Mouse (Mus musculus): ENCODE measurements at regions not wholly inside any gene's neighbourhood (a gene's known extent, or its start where the extent isn't known, plus 50 kb on each side); places are given as distances from the start of the nearest gene placed in this dataset.

DNA sequence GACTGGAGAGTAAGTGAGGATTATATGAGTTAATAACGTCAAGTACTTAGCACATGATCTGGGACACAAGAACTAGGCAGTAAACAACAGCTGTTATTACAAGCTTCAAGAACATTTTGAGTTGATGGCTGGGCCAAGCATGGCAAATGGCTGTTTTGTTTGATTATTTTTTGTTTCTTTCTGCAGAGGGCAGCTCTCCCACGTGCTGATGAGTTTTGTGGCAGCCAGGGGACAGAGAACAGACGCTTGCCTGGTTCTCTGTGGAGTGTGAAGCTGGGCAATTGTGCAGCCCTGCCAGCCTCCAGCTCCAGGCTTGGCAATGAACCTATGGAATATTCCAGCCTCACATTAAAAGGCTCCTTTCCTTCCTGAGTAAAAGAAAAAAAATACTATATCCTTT lies 592.2 kb downstream of the Tox3 start:
- peak; percentile 50 to 61 for DNase-seq

DNA sequence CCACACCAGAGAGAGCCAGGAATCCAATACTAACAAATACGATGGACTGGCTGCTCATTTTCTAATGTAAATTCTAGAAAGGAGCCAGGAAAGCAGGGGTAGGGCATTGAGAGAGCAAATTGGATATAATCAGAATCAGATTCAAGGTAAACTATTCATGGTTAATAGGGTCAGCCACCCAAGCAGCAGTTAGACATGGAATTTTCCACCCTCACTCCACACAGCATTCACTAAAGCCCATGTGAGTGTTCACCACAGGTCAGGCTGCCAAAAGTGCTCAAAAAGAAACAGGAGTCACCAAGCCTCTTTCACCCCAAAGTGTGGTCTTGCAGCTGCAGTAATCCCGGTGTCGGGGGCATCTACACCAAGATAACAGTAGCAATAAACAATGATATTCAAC lies 596.9 kb downstream of the Tox3 start:
- DNase-seq, result no peak

DNA sequence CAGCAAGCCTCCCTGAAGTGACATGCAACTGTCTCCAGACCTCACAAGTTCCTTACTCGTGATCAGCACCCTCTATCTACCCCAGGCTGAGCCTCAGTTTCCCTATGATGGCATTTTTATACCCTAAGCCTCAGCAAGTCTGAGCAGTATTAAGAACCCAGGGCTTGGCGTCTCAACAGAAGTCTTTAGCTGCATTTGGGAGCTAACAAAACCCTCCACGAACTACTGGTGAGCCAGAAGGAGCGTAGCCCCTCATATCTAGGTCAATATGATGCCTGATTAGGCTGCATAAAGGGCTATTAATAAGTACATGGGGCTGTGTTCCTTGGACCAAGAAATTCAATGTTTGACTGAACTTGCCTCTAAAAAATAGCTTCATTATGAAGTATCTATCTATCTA lies 600.4 kb downstream of the Tox3 start:
- DNase-seq, result no peak

DNA sequence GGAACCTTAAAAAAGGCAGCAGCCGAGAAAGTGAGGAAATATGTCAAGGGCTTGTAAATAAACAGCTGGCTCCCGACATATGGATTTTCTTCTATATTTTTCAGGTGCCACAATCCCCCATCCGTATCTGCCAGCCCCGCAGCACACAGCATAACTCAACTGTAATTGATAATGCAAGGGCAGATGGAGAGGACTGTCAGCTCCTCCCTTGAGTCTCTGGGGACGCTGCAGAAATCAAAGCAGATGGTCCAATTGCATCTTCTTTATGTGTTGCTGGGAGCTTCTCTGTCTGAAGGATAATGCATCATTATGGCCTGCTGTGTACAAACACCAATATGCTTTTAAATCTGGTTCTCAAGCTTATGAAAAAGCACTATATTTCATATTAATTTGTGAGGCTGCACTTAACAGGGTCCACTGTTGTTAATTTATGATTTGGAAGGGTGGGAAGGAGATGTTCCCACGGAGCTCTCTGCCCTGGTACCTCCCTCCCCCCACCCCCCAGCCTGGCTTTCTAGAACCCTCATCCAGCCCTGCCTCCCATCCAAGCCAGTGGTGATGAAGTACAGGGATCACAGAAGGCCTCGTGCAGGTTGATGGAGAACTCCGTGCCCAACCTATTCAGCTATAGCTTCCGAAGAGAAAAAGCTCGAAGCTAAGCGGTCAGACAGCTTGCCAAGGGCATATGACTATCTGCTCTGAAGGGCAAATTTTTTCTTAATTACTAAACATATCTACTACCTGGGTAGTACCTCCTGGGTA lies 603.7 kb downstream of the Tox3 start:
- DNase-seq, result peak in 1 of 2 experiments; percentile 11

DNA sequence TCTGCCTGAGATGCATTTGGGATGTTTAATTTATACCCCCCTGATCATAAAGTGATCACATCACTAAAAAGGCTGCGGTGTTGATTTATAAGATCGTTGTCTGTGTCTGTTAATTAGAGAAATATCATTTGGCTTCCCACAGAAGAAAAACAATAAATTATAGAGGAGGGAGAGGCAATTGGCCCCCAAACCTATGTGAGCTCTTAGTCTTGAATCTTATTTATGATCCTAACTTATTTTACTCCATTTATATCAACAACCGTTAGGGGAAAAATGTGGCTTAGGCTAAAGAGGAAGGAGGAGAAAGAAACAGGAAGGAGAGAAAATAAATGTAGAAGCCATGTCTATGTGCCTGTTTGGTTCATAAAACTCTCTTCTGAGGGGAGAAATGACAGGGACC lies 609.5 kb downstream of the Tox3 start:
- no peak for DNase-seq

DNA sequence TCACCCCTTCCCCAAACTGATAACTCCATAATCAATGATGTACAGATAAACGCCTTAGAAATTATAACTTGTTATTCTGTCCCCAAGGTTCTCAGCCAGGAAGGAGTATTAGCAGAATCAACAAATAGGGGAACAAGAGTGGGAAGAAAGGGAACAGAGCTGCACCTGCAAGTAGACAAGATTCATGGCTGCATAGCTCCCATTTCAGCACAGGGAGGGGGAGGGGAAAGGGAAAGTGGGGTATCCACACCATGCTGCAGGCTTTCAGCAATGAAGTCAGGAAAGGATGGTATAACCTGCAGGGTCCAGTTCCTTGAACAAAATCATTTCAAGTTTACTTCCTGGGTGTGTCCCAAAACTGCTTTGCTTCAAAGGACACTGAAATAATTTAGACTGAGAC lies 610.5 kb downstream of the Tox3 start:
- no peak for DNase-seq

DNA sequence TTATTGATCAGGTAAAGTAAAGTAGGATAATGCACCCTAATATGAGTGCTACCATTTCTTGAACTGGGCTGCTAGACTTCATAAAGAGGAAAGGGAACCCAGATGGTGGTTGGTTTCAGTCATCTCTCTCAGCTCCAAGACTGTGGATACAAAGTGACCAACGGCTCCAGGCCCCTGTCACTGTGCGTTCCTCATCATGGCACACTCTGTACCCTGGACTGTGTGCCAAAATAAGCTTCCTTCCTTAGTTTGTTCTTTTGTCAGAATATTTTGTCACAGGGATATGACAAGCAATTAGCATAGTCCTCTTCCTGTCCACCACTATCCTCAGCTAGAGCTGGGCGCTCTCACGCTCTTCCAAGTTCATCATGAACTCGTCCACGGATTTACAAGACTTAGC lies 620.9 kb downstream of the Tox3 start:
- no peak for DNase-seq

DNA sequence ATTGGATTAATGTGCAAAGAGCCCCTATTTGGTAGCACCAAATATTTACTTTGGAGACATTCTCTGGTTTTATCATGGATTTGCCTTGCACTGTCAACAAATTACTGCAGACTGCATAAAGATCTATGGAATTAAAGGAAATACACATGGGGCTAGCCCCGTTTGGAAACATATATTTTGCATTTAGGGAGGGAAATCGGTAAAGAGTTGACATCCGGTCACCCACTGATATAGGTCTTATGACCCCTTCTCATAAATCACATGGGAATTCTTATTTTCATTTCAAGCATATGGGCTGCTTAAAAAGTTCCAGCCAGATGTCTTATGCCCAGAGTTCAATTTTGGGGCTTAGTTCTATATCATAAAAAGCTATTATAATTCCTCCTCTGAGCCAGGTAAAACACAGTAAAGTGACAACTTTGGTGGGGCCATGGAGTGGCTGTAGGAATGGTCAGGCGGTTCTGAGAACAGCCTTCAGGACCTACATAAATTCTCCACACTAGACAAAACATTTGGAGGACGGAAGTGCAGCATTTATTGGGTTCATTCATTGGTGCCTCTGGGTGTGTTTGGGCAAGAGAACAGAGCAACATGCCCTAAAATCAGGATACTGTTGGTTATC lies 626.3 kb downstream of the Tox3 start:
- DNase-seq, result no peak

DNA sequence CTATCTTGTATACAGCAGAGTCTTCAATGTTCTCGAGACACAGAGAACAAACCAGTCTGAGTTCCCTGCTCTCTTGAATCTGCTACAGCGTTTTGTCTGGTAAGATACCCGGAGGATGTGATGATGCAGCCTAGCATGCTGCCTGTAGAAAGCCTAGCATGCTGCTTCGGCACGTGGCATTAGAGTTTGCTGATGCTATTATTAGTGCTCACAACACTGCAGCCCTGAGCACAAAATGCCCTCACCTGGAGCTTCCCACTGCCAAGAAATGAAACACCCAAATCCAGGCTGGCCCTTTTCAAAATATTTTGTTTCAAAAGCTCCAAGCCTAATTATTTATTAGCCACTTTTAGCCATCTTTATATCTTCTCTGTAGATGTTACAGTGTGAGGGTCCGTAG lies 634.3 kb downstream of the Tox3 start:
- no peak for DNase-seq

DNA sequence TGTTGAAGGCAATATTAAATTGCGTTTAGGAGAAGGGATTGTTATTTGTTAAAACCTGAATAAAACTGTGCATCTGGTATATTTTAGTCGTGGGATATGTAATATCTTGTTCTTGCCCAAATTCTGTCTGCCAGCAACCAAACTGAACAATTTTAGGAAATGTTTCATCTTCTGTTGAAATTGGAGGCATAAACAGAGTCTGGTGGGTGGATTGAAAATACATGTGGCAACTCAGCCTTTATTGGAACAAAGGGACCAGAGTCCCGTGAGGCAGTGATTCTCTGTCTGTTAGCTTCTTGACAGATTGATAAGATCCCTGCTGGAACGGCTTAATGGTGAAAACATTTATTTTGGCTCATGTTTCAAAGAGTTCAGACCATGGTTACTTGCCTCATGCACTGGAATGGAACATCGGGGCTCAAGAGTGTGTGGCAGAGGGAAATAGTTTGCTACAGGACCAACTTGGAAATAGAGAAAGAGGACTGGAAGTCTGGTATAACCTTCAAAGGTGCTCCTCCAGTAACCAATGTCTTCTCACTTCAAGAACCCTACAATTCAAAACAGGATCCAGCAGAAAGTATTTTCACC lies 640.7 kb downstream of the Tox3 start:
- peak; percentile 3 to 9 for DNase-seq

DNA sequence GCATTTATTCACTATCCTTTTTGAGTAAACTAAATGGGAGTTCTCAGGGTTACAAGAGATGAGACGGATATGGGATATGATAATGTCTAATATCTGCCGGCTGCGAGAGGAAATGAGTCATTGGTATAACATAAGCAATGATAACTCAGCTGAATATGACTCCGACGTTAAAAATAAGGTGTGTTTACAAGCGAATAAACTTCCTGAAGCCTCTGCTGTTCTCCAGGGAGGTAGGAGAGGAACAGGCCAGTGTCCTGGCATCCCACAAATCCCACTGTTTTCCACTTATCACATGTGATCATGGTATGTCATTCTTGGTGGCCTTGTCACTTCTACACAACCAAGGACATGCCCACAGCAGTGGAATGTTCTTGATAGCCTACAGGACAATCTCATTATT lies 641.7 kb upstream of the Sall1 start:
- DNase-seq, result no peak

DNA sequence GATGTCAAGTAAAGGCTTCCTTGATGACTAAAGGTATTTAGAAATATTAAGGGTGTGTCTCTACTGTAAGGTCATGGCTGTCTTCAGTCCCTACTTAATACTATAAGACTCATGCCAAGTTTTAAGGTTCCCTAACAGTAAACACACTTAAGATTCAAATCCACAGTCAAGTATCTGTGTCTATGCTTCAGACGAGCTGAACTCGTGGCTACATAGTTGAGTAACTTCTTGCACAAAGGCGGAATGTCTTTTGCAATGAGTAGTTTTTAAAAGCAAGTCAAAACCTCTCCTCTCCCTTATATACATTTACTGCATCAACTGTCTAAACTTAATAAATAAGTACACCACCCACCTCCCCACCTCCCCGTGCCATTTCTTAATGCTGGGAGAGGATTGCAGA lies 637.0 kb upstream of the Sall1 start:
- no peak for DNase-seq

DNA sequence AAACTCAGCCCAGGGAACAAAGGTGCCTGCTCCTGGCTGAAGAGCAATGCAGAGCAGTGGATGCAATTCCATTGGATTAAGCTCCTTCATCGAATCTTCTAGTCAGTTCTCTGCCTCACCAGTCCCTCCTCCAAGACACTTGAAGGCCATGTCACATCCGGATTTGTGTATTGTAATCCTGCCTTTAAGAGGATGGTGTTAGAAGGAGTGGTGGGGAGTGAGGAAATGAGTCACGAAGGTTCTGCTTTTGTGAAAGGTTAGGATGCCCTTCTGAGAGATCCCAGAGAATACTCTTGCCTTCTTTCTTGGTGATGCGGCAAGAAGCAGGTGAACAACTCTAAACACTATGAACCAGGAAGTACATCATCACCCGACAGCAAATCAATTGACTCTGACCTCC lies 636.4 kb upstream of the Sall1 start:
- no peak for DNase-seq

DNA sequence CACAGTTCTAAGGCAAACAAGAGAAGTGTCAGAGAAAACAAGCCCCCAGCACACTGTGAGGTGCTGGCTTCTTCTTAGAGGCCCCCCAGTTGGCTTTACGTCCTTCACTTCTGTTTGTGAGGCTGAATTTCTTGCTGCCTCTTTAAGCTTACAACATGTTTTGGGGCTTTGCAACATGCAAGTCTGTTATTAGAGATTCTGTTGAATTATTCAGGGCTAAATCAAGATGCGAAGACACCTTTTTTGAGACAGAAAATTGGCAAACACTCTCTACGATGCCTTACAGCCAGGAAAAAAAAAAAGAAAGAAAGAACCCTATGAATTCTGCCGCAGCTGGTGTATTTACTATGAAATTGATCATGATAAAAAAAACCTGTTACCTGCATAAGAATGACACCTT lies 635.6 kb upstream of the Sall1 start:
- DNase-seq, result no peak

DNA sequence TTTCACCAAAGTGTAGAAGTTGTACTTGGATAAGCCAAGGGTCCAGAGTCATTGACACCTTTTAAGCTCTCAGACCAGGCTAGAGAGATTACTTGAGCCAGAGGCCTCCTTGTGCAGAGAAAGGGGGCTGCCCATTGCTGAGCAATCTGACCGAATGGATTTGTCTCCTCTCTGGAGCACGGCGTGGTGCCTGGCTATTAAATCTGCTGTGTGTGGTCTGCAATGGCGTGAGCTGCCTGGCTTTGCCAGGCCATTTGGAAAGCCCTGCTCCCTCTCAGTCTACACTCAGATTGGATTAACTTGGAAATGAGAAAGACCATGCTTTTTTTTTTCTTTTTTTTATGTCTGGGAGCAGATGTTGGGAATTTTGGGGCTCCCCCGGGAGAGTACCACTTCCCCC lies 633.3 kb upstream of the Sall1 start:
- no peak for DNase-seq

DNA sequence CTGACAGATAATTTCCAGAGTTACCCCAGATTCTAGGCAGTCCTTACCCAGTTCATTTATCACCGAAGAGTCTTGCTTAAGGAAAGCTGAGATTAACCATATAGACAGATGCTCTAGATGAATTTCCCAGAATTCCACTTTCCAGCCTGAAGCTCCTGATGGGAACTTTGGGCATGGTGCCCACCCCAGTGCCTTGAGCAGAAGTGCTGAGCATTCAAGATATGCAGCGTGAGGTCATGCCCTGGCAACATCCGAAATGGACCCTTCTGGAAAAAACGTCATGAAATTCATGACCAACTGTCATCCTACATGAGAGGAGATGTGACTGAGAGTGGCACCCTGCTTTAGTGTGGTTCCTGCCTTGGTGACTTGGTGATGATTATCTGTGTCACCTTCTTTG lies 629.9 kb upstream of the Sall1 start:
- DNase-seq, result no peak

DNA sequence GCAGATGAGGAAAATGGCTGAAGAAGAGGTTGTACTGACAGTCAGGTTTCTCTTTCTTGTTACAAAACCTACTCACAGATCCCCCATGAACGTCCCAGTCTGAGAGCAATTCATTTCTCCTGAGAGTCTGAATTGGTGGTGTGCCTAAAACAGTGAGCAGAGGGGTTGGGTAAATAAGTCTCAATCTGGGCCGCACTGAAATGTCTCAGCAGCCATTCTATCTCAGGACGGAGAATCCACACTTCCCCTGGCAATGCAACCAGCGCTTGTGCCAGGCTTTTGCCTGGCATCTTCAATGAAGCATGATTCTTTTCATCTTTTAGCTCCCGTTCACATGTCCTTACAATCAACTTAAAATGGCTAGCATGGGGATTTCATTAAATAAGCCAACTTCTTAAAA lies 628.7 kb upstream of the Sall1 start:
- no peak for DNase-seq

DNA sequence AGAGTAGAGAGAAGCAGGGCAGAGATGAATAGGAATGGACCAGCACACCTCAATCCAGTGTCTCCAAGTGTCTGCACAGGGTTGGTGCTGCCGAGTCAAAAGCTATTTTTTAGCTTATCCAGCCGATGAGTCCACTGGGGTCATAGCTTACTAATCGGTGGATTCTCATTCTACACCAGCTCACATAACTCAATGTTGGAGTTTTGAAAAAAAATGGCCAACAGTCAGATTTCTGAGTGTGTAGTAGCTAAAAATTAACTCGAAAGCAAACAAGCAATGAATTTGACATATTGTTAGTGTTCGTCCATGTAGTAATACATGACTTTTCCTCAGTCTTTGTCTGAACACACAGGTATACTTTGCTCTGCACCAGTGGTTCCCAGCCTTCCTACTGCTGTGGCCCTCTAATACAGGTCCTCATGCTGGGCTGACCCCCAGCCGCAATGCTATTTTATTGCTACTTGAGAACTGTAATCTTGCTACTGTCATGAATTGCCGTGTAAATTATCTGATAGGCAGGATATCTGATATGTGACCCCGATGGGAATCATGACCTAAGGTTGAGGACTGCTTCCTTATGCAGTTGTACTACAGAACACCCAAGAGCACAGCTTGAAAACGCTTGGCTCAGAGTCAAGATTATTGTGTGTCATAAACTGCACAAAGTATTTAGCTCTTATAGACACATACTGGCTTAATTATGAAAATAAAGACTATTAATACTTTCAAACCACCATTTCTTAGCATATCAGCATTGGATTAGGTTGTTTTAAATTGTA lies 621.1 kb upstream of the Sall1 start:
- DNase-seq, result no peak

DNA sequence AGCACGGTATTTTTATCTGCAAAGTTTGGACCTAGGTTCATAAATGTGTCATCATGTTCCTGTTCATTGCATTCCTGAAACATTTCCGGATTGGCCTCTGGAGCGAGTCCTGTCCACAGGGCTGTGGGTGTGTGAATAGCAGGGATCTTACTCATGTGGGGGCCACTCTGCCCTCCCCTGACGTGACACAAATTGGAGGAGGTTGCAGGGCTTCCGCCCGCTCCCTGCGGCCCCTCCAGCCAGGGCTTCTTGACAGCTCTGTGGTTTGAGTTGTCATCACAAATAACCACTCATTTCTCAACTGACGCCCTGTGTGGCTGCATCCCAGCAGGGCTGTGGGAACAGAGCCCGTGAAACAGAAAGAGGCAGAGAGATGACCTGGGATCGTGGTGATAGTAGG lies 619.9 kb upstream of the Sall1 start:
- DNase-seq, result no peak

DNA sequence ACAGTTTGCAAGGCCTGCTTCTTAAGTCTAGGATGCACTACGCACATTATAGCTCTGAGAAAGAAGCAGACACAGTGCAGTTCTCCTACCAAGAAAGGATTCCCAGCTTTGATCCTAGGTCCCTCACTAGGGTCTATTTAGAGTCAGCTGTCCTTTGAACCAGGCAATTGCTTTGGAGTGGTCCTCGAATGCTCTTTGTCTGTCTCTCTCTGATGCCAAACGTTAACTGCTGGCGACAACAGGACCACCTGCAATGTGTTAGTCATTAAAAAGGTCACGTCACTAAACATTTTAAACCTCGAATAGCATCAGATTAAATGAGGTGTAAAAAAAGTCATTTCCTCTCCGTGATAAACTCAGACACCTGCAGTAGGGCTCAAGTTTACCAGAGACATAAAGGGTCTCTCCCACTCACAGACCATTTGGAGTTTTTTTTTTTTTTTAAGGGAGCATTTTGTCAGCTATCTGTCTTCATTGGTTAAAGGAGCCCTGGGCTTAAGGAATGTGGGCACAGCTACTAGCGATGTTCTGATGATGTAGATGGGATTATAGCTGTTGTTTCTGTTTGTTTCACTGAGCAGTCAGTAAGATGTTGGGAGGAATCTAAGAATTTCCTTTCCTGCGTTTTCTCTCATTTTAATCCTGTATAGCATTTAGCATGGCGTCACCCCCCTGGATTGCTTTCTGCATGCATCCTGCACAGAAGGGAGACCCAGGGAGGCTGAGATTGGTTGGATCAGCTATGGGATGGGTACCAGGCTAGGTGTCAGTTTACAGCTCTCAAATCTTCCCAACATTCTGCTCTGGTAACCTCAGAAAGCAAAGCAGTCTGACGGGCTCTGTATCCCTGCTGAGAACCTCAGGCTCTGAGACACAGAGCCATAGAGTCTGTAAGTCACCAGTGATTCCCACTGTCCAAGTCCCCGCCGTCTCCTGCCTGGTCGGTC lies 615.3 kb upstream of the Sall1 start:
- DNase-seq, result no peak

DNA sequence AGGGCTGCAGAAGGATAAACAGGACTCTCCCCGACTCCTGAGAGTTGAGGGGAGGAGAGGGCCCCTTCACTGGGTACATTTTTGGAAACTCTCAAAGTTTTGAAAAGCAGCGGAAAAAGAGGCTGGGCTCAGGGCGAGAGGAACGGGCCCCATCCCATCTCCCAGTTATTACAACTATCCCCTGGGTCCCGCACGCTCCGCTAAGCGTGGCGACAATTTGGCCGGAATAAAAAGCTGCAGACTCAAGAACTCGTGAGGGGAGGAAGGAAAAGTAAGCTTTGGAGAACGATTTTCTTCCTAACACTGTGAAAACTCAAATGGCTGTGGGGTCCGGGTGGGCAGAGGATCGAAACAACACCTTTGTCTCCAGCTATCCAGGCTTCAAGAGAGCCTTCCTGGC lies 611.4 kb upstream of the Sall1 start:
- DNase-seq, result no peak

DNA sequence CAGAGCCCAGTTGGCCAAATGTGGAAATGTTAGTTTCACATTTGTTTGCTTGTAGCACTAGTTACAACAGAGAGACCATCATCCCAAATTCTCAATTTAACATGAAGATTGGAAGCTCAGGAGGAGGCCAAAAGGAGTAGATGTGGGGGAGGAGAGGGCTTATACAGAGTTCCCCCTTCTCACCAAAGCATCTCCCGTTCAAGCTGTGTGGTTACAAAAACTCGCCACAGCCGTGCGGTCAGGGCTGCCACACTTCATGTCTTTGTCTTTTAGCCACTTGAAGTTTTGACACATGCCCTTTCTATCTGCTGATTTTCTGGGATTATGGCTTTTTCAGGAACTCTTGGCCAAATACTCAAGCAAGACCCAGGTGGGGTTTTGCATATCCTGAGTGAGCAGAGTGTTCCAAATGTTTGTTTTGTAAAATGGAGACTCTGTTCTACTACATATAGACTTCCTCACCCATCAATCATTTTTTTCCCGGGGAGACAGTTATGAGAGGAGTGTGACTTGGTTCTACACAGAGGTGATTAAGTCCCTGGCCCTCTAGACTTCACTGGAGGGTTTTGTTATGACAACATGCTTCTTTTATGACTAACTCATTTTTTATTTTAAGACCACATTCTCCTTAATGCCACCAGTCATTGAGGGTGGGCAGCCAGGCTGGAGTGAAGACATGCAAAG lies 605.4 kb upstream of the Sall1 start:
- DNase-seq, result no peak
